In genomic region chr15:84269107-84269633, GRCm38 (mm10) we compare ENCODE assay signal across 12 mouse cellular contexts.
"Had no signal": no experiment of that assay in that cellular context is flagged by ENCODE, and none has a peak within 500 bp of the region (broad histone marks: within the 10 kb centered on the region; RNA-seq: fewer than 3 reads in every experiment).

No protein-coding gene starts in this region.

- ATAC-seq: liver, embryonic 12.5 days; midbrain, embryonic 13.5 days had no signal

- H3K9ac ChIP-seq: limb, embryonic 15.5 days; liver, embryonic 12.5 days; lung, embryonic 15.5 days; midbrain, embryonic 13.5 days; neural tube, embryonic 15.5 days; stomach, embryonic 15.5 days had no signal

- H3K4me3 ChIP-seq: left cerebral cortex, adult 2 months; limb, embryonic 15.5 days; liver, embryonic 12.5 days; lung, embryonic 15.5 days; midbrain, embryonic 13.5 days; myocyte; neural tube, embryonic 15.5 days; stomach, embryonic 15.5 days had no signal

- DNase-seq: kidney, postnatal 10 days; kidney, postnatal 4 days; right cerebral cortex, postnatal 4 days; thymus, postnatal 36 days had no signal

- H3K27ac ChIP-seq: limb, embryonic 15.5 days; liver, embryonic 12.5 days; lung, embryonic 15.5 days; midbrain, embryonic 13.5 days; neural tube, embryonic 15.5 days; stomach, embryonic 15.5 days had no signal

- H3K27me3 ChIP-seq: limb, embryonic 15.5 days; liver, embryonic 12.5 days; lung, embryonic 15.5 days; stomach, embryonic 15.5 days had no signal

- H3K4me1 ChIP-seq: lung, embryonic 15.5 days; neural tube, embryonic 15.5 days; stomach, embryonic 15.5 days had no signal

- H3K36me3 ChIP-seq: limb, embryonic 15.5 days; lung, embryonic 15.5 days; midbrain, embryonic 13.5 days; neural tube, embryonic 15.5 days; stomach, embryonic 15.5 days had no signal

- H3K9me3 ChIP-seq: limb, embryonic 15.5 days; liver, embryonic 12.5 days; lung, embryonic 15.5 days; midbrain, embryonic 13.5 days; neural tube, embryonic 15.5 days; stomach, embryonic 15.5 days had no signal

- H3K4me2 ChIP-seq: limb, embryonic 15.5 days; liver, embryonic 12.5 days; lung, embryonic 15.5 days; midbrain, embryonic 13.5 days; neural tube, embryonic 15.5 days; stomach, embryonic 15.5 days had no signal
